Mouse (Mus musculus) forebrain, embryonic 14.5 days (tissue): Measurements from ENCODE around the gene Ube2d3. TPM values are rescaled to one million over a fixed set of nuclear protein-coding genes. Genes with fewer than 3 reads are reported as not detected.

ENCODE experiments used
- ATAC-seq: fragments of 200-750 bp; cut with Nextera tagmentation; 2 replicates; pipeline ENCODE4 v1.8.0; 2017; ENCODE audit warnings: mild to moderate bottlenecking, moderate library complexity
- DNase-seq: peaks from one replicate; pipeline ENCODE4 v3.0.0-alpha.2; 2015; ENCODE audit warnings: low spot score
- H3K27ac ChIP-seq: fragments of 300-500 bp; sonication (generic); 2 replicates; pipeline ENCODE4 v1.5.1; 2014; ENCODE audit warnings: low read depth, mild to moderate bottlenecking, control low read depth, low read length, moderate library complexity
- H3K27me3 ChIP-seq: fragments of 300-500 bp; sonication (generic); replicated peaks from 2 replicates; pipeline ENCODE4 v1.6.1; 2014; ENCODE audit warnings: low read length, control low read depth, mixed read lengths; ENCODE audit not compliant: control insufficient read depth, insufficient read depth
- H3K36me3 ChIP-seq: fragments of 300-500 bp; sonication (generic); 2 replicates; pipeline ENCODE4 v1.6.1; 2014; ENCODE audit warnings: low read length, control low read depth; ENCODE audit not compliant: control insufficient read depth, insufficient read depth
- H3K4me1 ChIP-seq: fragments of 300-500 bp; sonication (generic); 2 replicates; pipeline ENCODE4 v1.6.1; 2014; ENCODE audit warnings: antibody characterized with exemption, low read length, control low read depth; ENCODE audit not compliant: control insufficient read depth, insufficient read depth
- H3K4me2 ChIP-seq: fragments of 300-500 bp; sonication (generic); 2 replicates; pipeline ENCODE4 v1.6.1; 2014; ENCODE audit warnings: mild to moderate bottlenecking, control low read depth, low read length
- H3K4me3 ChIP-seq: fragments of 300-500 bp; sonication (generic); 2 replicates; pipeline ENCODE4 v1.5.1; 2014; ENCODE audit warnings: low read depth, low read length, control low read depth
- H3K9ac ChIP-seq: fragments of 300-500 bp; sonication (generic); 2 replicates; pipeline ENCODE4 v1.6.1; 2014; ENCODE audit warnings: mild to moderate bottlenecking, low read length, control low read depth, moderate library complexity
- H3K9me3 ChIP-seq: fragments of 300-500 bp; sonication (generic); replicated peaks from 2 replicates; pipeline ENCODE4 v1.6.1; 2016; ENCODE audit warnings: low read length, control low read depth, mixed read lengths; ENCODE audit not compliant: control insufficient read depth
- WGBS: fragments of 180-500 bp; shearing (Covaris S2); extraction: QIAGEN DNeasy Blood & Tissue Kit; methylation state at CpG from one replicate; pipeline ENCODE4 v1.1.7; 2014; 5-methylcytosine and 5-hydroxymethylcytosine counted together
- polyA plus RNA-seq: library from polyadenylated mRNA; unstranded; fragments of >200 nt; fragmentation: Nextera tagmentation; extraction: Ambion mirVana; gene quantifications from 2 replicates; pipeline ENCODE4 v1.2.1, GENCODE M21; 2014

Ube2d3 gene
- polyA plus RNA-seq, 1 experiment from 2014 or later = 473 TPM

GRCm38 (mm10) chr3:135510372-135510771 lies 72.4 kb downstream of the Ube2d3 start:
- H3K4me1 ChIP-seq = no peaks in the 10 kb centered on the region; the same call in 1 of the 2 replicates
- H3K27ac ChIP-seq = no peak overlapping the region
- H3K36me3 ChIP-seq = no peaks in the 10 kb centered on the region
- H3K9ac ChIP-seq = no peak overlapping the region
- no peaks in the 10 kb centered on the region for H3K9me3 ChIP-seq
- no peak for DNase-seq
- no peak overlapping the region for H3K4me2 ChIP-seq
- no peaks in the 10 kb centered on the region for H3K27me3 ChIP-seq
- ATAC-seq = no peak
- WGBS = 90% methylated on average over 3 of the region's 3 CpGs
- H3K4me3 ChIP-seq = no peak overlapping the region

- H3K9me3 ChIP-seq = no peaks in the 10 kb centered on the region
- no peak for ATAC-seq
- no peaks in the 10 kb centered on the region; the same call in 1 of the 2 replicates for H3K4me1 ChIP-seq
- no peak overlapping the region for H3K4me2 ChIP-seq
- 53% methylated on average over 11 of the region's 11 CpGs for WGBS
- no peaks in the 10 kb centered on the region for H3K36me3 ChIP-seq
- no peak overlapping the region for H3K27ac ChIP-seq
- no peaks in the 10 kb centered on the region for H3K27me3 ChIP-seq
- no peak overlapping the region for H3K4me3 ChIP-seq
- H3K9ac ChIP-seq = no peak overlapping the region
- no peak for DNase-seq
Observed at GRCm38 (mm10) chr3:135511683-135512082, 73.7 kb downstream of the Ube2d3 start.

- no peaks in the 10 kb centered on the region; the same call in 1 of the 2 replicates for H3K4me1 ChIP-seq
- peak; percentile 72 for DNase-seq
Observed at GRCm38 (mm10) chr3:135513270-135513669, 75.3 kb downstream of the Ube2d3 start.

GRCm38 (mm10) chr3:135513800-135514425 lies 76.0 kb downstream of the Ube2d3 start:
- no peaks in the 10 kb centered on the region for H3K27me3 ChIP-seq
- no peaks in the 10 kb centered on the region for H3K9me3 ChIP-seq
- H3K4me3 ChIP-seq = no peak overlapping the region
- DNase-seq (no peak), ATAC-seq (no peak)
- no peak overlapping the region for H3K9ac ChIP-seq
- H3K4me2 ChIP-seq = no peak overlapping the region
- H3K27ac ChIP-seq = no peak overlapping the region
- no peaks in the 10 kb centered on the region; the same call in 1 of the 2 replicates for H3K4me1 ChIP-seq
- no peaks in the 10 kb centered on the region for H3K36me3 ChIP-seq
- WGBS = 80% methylated on average over 14 of the region's 14 CpGs

More at GRCm38 (mm10) chr3:135513270-135513669, 75.3 kb downstream of the Ube2d3 start:
- peak; percentile 83 for ATAC-seq
- no peaks in the 10 kb centered on the region for H3K27me3 ChIP-seq
- H3K27ac ChIP-seq = no peak overlapping the region
- H3K9ac ChIP-seq = no peak overlapping the region
- H3K36me3 ChIP-seq = no peaks in the 10 kb centered on the region
- H3K9me3 ChIP-seq = no peaks in the 10 kb centered on the region
- H3K4me2 ChIP-seq = peak overlapping the region; percentile 5; the same call in 1 of the 2 replicates
- WGBS = 35% methylated on average over 11 of the region's 11 CpGs
- H3K4me3 ChIP-seq = no peak overlapping the region

- Histone ChIP-seq H3K27ac (no peak overlapping the region), H3K4me2 (no peak overlapping the region), H3K4me3 (no peak overlapping the region), H3K9me3 (no peaks in the 10 kb centered on the region), H3K27me3 (no peaks in the 10 kb centered on the region), H3K9ac (no peak overlapping the region), H3K36me3 (no peaks in the 10 kb centered on the region), H3K4me1 (no peaks in the 10 kb centered on the region; the same call in 1 of the 2 replicates)
- DNase-seq (no peak), ATAC-seq (no peak)
- 83% methylated on average over 5 of the region's 5 CpGs for WGBS
Observed at GRCm38 (mm10) chr3:135515246-135515645, 77.3 kb downstream of the Ube2d3 start.

GRCm38 (mm10) chr3:135516891-135517290 lies 78.9 kb downstream of the Ube2d3 start:
- H3K9me3 ChIP-seq = no peaks in the 10 kb centered on the region
- no peak overlapping the region for H3K4me2 ChIP-seq
- WGBS = 70% methylated on average over 6 of the region's 6 CpGs
- H3K9ac ChIP-seq = no peak overlapping the region
- ATAC-seq (no peak), DNase-seq (no peak)
- H3K27me3 ChIP-seq = no peaks in the 10 kb centered on the region
- H3K36me3 ChIP-seq = no peaks in the 10 kb centered on the region
- no peak overlapping the region for H3K27ac ChIP-seq
- H3K4me1 ChIP-seq = no peaks in the 10 kb centered on the region; the same call in 1 of the 2 replicates
- no peak overlapping the region for H3K4me3 ChIP-seq

Other genes with a start within 250 kb of the Ube2d3 start
- 15.2 and 17.7 TPM in 2 replicates for gene Cenpe, start 225.6 kb upstream of the Ube2d3 start, polyA plus RNA-seq
- 3.8 and 4.9 TPM in 2 replicates for gene Bdh2, start 156.9 kb upstream of the Ube2d3 start, polyA plus RNA-seq
- 0.79 and 1.5 TPM in 2 replicates for gene Slc9b2, start 130.4 kb upstream of the Ube2d3 start, polyA plus RNA-seq
- not detected in 2 replicates for gene Slc9b1, start 90.1 kb upstream of the Ube2d3 start, polyA plus RNA-seq
- 42.5 and 49.5 TPM in 2 replicates for gene Cisd2, start 14.2 kb upstream of the Ube2d3 start, polyA plus RNA-seq
- 4.1 and 4.4 TPM in 2 replicates for gene Manba, start 47.5 kb downstream of the Ube2d3 start, polyA plus RNA-seq